ENCODE assay signal across 14 mouse cellular contexts in genomic region chr11:100246471-100246870, GRCm38 (mm10). TPM values are rescaled to one million over a fixed set of nuclear protein-coding genes. Genes with fewer than 3 reads are reported as not detected.
DNase-seq lines count a peak whose midpoint lies in the region; ATAC-seq and TF ChIP-seq lines count a peak whose summit lies in the region.
"Not testable (repeated sequence)": the region's sequence is repeated elsewhere in the genome, so short reads cannot be mapped to it uniquely, and the experiment has no call there.
"Had no signal": no experiment of that assay in that cellular context is flagged by ENCODE, and none has a peak within 500 bp of the region (broad histone marks: within the 10 kb centered on the region; RNA-seq: fewer than 3 reads in every experiment).

No protein-coding gene starts in this region.

- not testable (repeated sequence) for H3K27me3 ChIP-seq in ES-Bruce4 (ENCODE audit: control insufficient read depth, insufficient read depth, low read length, poor library complexity, severe bottlenecking); heart, embryonic 10.5 days (ENCODE audit: insufficient read depth, poor library complexity, severe bottlenecking); intestine, postnatal 0 days (replicated peaks; ENCODE audit: control insufficient read depth, insufficient read depth, low read length); limb, embryonic 10.5 days (ENCODE audit: low read depth, poor library complexity, severe bottlenecking); stomach, postnatal 0 days (ENCODE audit: control insufficient read depth, insufficient read depth, low read length)

- H3K9me3 ChIP-seq in ES-Bruce4 (replicated peaks; ENCODE audit: control insufficient read depth, insufficient read depth, low read length, poor library complexity, severe bottlenecking); heart, embryonic 10.5 days; intestine, postnatal 0 days (ENCODE audit: control insufficient read depth); limb, embryonic 10.5 days (replicated peaks); stomach, postnatal 0 days (ENCODE audit: control insufficient read depth, low read length): not testable (repeated sequence)

- not testable (repeated sequence) for H3K4me1 ChIP-seq in ES-Bruce4 (ENCODE audit: control insufficient read depth, insufficient read depth, low read length); heart, embryonic 10.5 days; intestine, postnatal 0 days (replicated peaks; ENCODE audit: control insufficient read depth, insufficient read depth, low read length); limb, embryonic 10.5 days; stomach, postnatal 0 days (replicated peaks; ENCODE audit: control insufficient read depth, insufficient read depth)

- 64% methylated on average over 7 of the region's 7 CpGs for WGBS in heart, embryonic 10.5 days
- 59% methylated on average over 7 of the region's 7 CpGs for WGBS in intestine, postnatal 0 days
- WGBS in limb, embryonic 10.5 days = 73% methylated on average over 7 of the region's 7 CpGs
- WGBS in stomach, postnatal 0 days = 56% methylated on average over 7 of the region's 7 CpGs

- H3K4me3 ChIP-seq in ES-Bruce4 (ENCODE audit: low read depth, low read length); heart, embryonic 10.5 days; intestine, postnatal 0 days (ENCODE audit: low read depth, low read length); limb, embryonic 10.5 days; stomach, postnatal 0 days (ENCODE audit: low read depth, low read length): not testable (repeated sequence)

- not testable (repeated sequence) for H3K9ac ChIP-seq in ES-Bruce4 (ENCODE audit: low read depth, poor library complexity, severe bottlenecking); intestine, postnatal 0 days (ENCODE audit: low read depth, low read length); stomach, postnatal 0 days (ENCODE audit: low read length)

- peak; percentile 79 for DNase-seq in heart, adult 11 months
- DNase-seq in heart, embryonic 10.5 days (ENCODE audit: low spot score) = peak; percentile 46
- DNase-seq in limb, embryonic 10.5 days (ENCODE audit: low spot score) = peak; percentile 18
- DNase-seq in stomach, postnatal 0 days (ENCODE audit: low spot score) = not testable (repeated sequence)

- H3K4me2 ChIP-seq in intestine, postnatal 0 days (replicated peaks; ENCODE audit: low read depth); stomach, postnatal 0 days (replicated peaks; ENCODE audit: low read depth): not testable (repeated sequence)

- not testable (repeated sequence) for TF ChIP-seq POLR2A in ES-Bruce4 (IDR thresholded peaks at IDR 0.05; ENCODE audit: insufficient read depth, low read length)

- H3K27ac ChIP-seq in ES-Bruce4 (ENCODE audit: insufficient read depth, low read length); heart, embryonic 10.5 days; intestine, postnatal 0 days (ENCODE audit: low read depth, low read length); limb, embryonic 10.5 days; stomach, postnatal 0 days (replicated peaks): not testable (repeated sequence)

- ATAC-seq in frontal cortex, adult (ENCODE audit: low TSS enrichment) = peak; percentile 38; the same call in 1 of the 2 replicates
- ATAC-seq in intestine, postnatal 0 days; stomach, postnatal 0 days (ENCODE audit: low FRiP score, low TSS enrichment): not testable (repeated sequence)

- not testable (repeated sequence) for H3K36me3 ChIP-seq in ES-Bruce4 (ENCODE audit: control insufficient read depth, insufficient read depth, low read length, poor library complexity, severe bottlenecking); heart, embryonic 10.5 days; intestine, postnatal 0 days (ENCODE audit: control insufficient read depth, insufficient read depth); limb, embryonic 10.5 days; stomach, postnatal 0 days (ENCODE audit: control insufficient read depth, insufficient read depth, low read length)

- TF ChIP-seq CTCF in ES-Bruce4 (IDR thresholded peaks at IDR 0.05; ENCODE audit: low read depth, low read length) = peak; percentile 39
- peak; percentile 20; the same call in 1 of the 2 replicates for TF ChIP-seq CTCF in intestine, postnatal 0 days (IDR thresholded peaks at IDR 0.05; ENCODE audit: low read depth)
- peak; percentile 17; the same call in 1 of the 2 replicates for TF ChIP-seq CTCF in stomach, postnatal 0 days (IDR thresholded peaks at IDR 0.05; ENCODE audit: low read depth)

- not testable (repeated sequence) for TF ChIP-seq EP300 in ES-Bruce4 (IDR thresholded peaks at IDR 0.05; ENCODE audit: insufficient read depth, low read depth, low read length); stomach, postnatal 0 days (optimal IDR thresholded peaks at IDR 0.05)

RNA-seq across cellular contexts. Expression of gene Krt16, which starts 2.2 kb away (rescaled TPM):
- polyA plus RNA-seq in ES-Bruce4 (2011; ENCODE audit: insufficient read depth, insufficient read length, low read depth, missing spikeins) = 0.99 TPM in 1 of 2 replicates, not detected in the other
- not detected in 2 replicates for polyA plus RNA-seq in heart, embryonic 10.5 days (2016; fragmentation: Nextera tagmentation; extraction: Ambion mirVana)
- polyA plus RNA-seq in intestine, postnatal 0 days (2015; fragmentation: Nextera tagmentation; extraction: Ambion mirVana) = not detected in 2 replicates
- polyA plus RNA-seq in limb, embryonic 10.5 days (2016; fragmentation: Nextera tagmentation; extraction: Ambion mirVana) = not detected in 2 replicates
- 2.1 and 4.0 TPM in 2 replicates for polyA plus RNA-seq in stomach, postnatal 0 days (2015; fragmentation: Nextera tagmentation; extraction: Ambion mirVana)
- polyA plus RNA-seq: activated CD4-positive, CD25-positive, alpha-beta regulatory T cell, adult 4 months; adrenal gland, adult 2 months; CD4-positive, CD25-positive, alpha-beta regulatory T cell, adult 4 months; cerebellum, adult 2 months; G1E; Patski had no signal

RNA-seq across cellular contexts. Expression of gene Krt17, which starts 14.4 kb away (rescaled TPM):
- 10.5 and 11.8 TPM in 2 replicates for polyA plus RNA-seq in ES-Bruce4 (2011; ENCODE audit: insufficient read depth, insufficient read length, low read depth, missing spikeins)
- polyA plus RNA-seq in heart, embryonic 10.5 days (2016; fragmentation: Nextera tagmentation; extraction: Ambion mirVana) = 0.17 and 0.19 TPM in 2 replicates
- polyA plus RNA-seq in intestine, postnatal 0 days (2015; fragmentation: Nextera tagmentation; extraction: Ambion mirVana) = 5.3 and 7.8 TPM in 2 replicates
- polyA plus RNA-seq in limb, embryonic 10.5 days (2016; fragmentation: Nextera tagmentation; extraction: Ambion mirVana) = 1.3 and 7.6 TPM in 2 replicates
- polyA plus RNA-seq in stomach, postnatal 0 days (2015; fragmentation: Nextera tagmentation; extraction: Ambion mirVana) = 46.4 and 63.4 TPM in 2 replicates
- polyA plus RNA-seq: adrenal gland, adult 2 months had no signal

RNA-seq across cellular contexts. Expression of gene Krt42, which starts 23.2 kb away (rescaled TPM):
- polyA plus RNA-seq in ES-Bruce4 (2011; ENCODE audit: insufficient read depth, insufficient read length, low read depth, missing spikeins) = 20.6 and 21.5 TPM in 2 replicates
- not detected in 2 replicates for polyA plus RNA-seq in heart, embryonic 10.5 days (2016; fragmentation: Nextera tagmentation; extraction: Ambion mirVana)
- 0.12 and 0.18 TPM in 2 replicates for polyA plus RNA-seq in intestine, postnatal 0 days (2015; fragmentation: Nextera tagmentation; extraction: Ambion mirVana)
- 0.21 TPM in 1 of 2 replicates, not detected in the other for polyA plus RNA-seq in limb, embryonic 10.5 days (2016; fragmentation: Nextera tagmentation; extraction: Ambion mirVana)
- 0.10 and 0.12 TPM in 2 replicates for polyA plus RNA-seq in stomach, postnatal 0 days (2015; fragmentation: Nextera tagmentation; extraction: Ambion mirVana)
- polyA plus RNA-seq: activated CD4-positive, CD25-positive, alpha-beta regulatory T cell, adult 4 months; C2C12; CD4-positive, CD25-positive, alpha-beta regulatory T cell, adult 4 months; cerebellum, adult 2 months; G1E had no signal

RNA-seq across cellular contexts. Expression of gene Krt14, which starts 39.1 kb away (rescaled TPM):
- polyA plus RNA-seq in ES-Bruce4 (2011; ENCODE audit: insufficient read depth, insufficient read length, low read depth, missing spikeins) = 1.3 TPM in 1 of 2 replicates, not detected in the other
- 0.70 and 1.5 TPM in 2 replicates for polyA plus RNA-seq in heart, embryonic 10.5 days (2016; fragmentation: Nextera tagmentation; extraction: Ambion mirVana)
- 8.9 and 10.0 TPM in 2 replicates for polyA plus RNA-seq in intestine, postnatal 0 days (2015; fragmentation: Nextera tagmentation; extraction: Ambion mirVana)
- polyA plus RNA-seq in limb, embryonic 10.5 days (2016; fragmentation: Nextera tagmentation; extraction: Ambion mirVana) = 8.0 and 32.0 TPM in 2 replicates
- 279 and 287 TPM in 2 replicates for polyA plus RNA-seq in stomach, postnatal 0 days (2015; fragmentation: Nextera tagmentation; extraction: Ambion mirVana)
- polyA plus RNA-seq: activated CD4-positive, CD25-positive, alpha-beta regulatory T cell, adult 4 months; CD4-positive, CD25-positive, alpha-beta regulatory T cell, adult 4 months; Patski had no signal

RNA-seq across cellular contexts. Expression of gene Krt9, which starts 53.4 kb away (rescaled TPM):
- polyA plus RNA-seq in ES-Bruce4 (2011; ENCODE audit: insufficient read depth, insufficient read length, low read depth, missing spikeins) = not detected in 2 replicates
- not detected in 2 replicates for polyA plus RNA-seq in heart, embryonic 10.5 days (2016; fragmentation: Nextera tagmentation; extraction: Ambion mirVana)
- not detected in 2 replicates for polyA plus RNA-seq in intestine, postnatal 0 days (2015; fragmentation: Nextera tagmentation; extraction: Ambion mirVana)
- polyA plus RNA-seq in limb, embryonic 10.5 days (2016; fragmentation: Nextera tagmentation; extraction: Ambion mirVana) = not detected in 2 replicates
- 0.04 TPM in 1 of 2 replicates, not detected in the other for polyA plus RNA-seq in stomach, postnatal 0 days (2015; fragmentation: Nextera tagmentation; extraction: Ambion mirVana)
- polyA plus RNA-seq: activated CD4-positive, CD25-positive, alpha-beta regulatory T cell, adult 4 months; adrenal gland, adult 2 months; CD4-positive, CD25-positive, alpha-beta regulatory T cell, adult 4 months; G1E; Patski had no signal

Comparison
In these comparisons a context has a peak if more than half of its experiments do, and no peak if none do; other contexts are left out.
1. RNA of gene Krt42, which starts 23.2 kb away (polyA plus RNA-seq): 20.6 to 21.5 TPM in ES-Bruce4; 0.12 to 0.18 TPM in intestine, postnatal 0 days, 0.10 to 0.12 TPM in stomach, postnatal 0 days, 0.21 TPM in limb, embryonic 10.5 days and not detected in heart, embryonic 10.5 days; every median in the first group is over 10 times any median in the second.
2. Peak in every context shown above with its lines, with median percentiles within 50 percentile points of each other: CTCF ChIP-seq.